Comparison of ENCODE assay signal across 22 mouse cellular contexts in the genomic region with DNA sequence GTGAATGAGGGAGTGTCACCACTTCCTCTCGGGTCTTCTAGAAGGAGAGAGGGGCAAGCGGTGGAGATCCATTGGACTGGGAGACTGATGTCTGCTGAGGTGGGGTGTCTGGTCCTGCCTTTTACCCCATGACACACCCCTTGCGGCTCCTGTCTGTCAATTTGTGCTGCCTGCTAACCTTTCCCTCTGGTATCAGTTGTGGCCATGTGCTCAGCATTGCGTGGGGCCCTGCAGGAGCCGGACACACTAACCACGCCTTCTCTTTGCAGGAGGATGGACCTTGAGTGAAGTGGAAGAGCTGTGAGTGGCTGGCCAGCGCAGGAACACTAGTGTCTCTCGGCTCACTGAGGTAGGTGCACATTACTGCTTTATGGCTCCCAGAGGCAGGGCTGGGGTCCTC.
DNase-seq lines count a peak whose midpoint lies in the region; ATAC-seq and TF ChIP-seq lines count a peak whose summit lies in the region.
"Had no signal": no experiment of that assay in that cellular context is flagged by ENCODE, and none has a peak within 500 bp of the region (broad histone marks: within the 10 kb centered on the region; RNA-seq: fewer than 3 reads in every experiment).

No protein-coding gene starts in this region.

- DNase-seq in forebrain, embryonic 10.5 days (ENCODE audit: extremely low spot score, low spot score): no peak
- no peak for DNase-seq in limb, embryonic 10.5 days (ENCODE audit: low spot score)
- no peak for DNase-seq in liver, embryonic 11.5 days (ENCODE audit: low spot score)
- DNase-seq in liver, postnatal 0 days: no peak
- no peak for DNase-seq in urinary bladder, postnatal 10 days (ENCODE audit: low spot score)
- DNase-seq in lung, postnatal 14 days: no peak
- DNase-seq: adrenal gland, postnatal 14 days; cerebellum, adult 8-10 months; gastrocnemius, postnatal 36 days; kidney, adult 2 months; layer of hippocampus, adult 9-11 months; midbrain, embryonic 14.5 days; right cerebral cortex, adult 18-20 months had no signal

- H3K27me3 ChIP-seq in forebrain, embryonic 10.5 days (ENCODE audit: poor library complexity, severe bottlenecking): no peaks in the 10 kb centered on the region
- no peaks in the 10 kb centered on the region for H3K27me3 ChIP-seq in forebrain, embryonic 12.5 days
- no peaks in the 10 kb centered on the region for H3K27me3 ChIP-seq in limb, embryonic 12.5 days
- H3K27me3 ChIP-seq in limb, embryonic 10.5 days (ENCODE audit: low read depth, poor library complexity, severe bottlenecking): no peaks in the 10 kb centered on the region
- H3K27me3 ChIP-seq in liver, embryonic 11.5 days (replicated peaks; ENCODE audit: control insufficient read depth, insufficient read depth, low read length): no peaks in the 10 kb centered on the region
- H3K27me3 ChIP-seq in liver, postnatal 0 days (ENCODE audit: insufficient read depth, low read length): no peaks in the 10 kb centered on the region
- H3K27me3 ChIP-seq: forebrain, embryonic 13.5 days; hindbrain, embryonic 12.5 days; limb, embryonic 15.5 days; neural tube, embryonic 13.5 days had no signal

- H3K4me2 ChIP-seq in forebrain, embryonic 12.5 days: no peak overlapping the region
- H3K4me2 ChIP-seq in limb, embryonic 12.5 days: no peak overlapping the region
- peak overlapping the region; percentile 16; the same call in 1 of the 2 replicates for H3K4me2 ChIP-seq in liver, embryonic 11.5 days
- no peak overlapping the region for H3K4me2 ChIP-seq in liver, postnatal 0 days (ENCODE audit: low read depth, low read length)
- H3K4me2 ChIP-seq: forebrain, embryonic 13.5 days; hindbrain, embryonic 12.5 days; limb, embryonic 15.5 days; neural tube, embryonic 13.5 days had no signal

- ATAC-seq in forebrain, embryonic 12.5 days (ENCODE audit: low FRiP score): no peak
- no peak for ATAC-seq in limb, embryonic 12.5 days (ENCODE audit: insufficient number of reproducible peaks, insufficient read depth, low FRiP score, low TSS enrichment, low read depth)
- ATAC-seq in liver, embryonic 11.5 days (replicated peaks; ENCODE audit: low FRiP score): peak; percentile 62
- peak; percentile 27; the same call in 1 of the 2 replicates for ATAC-seq in liver, postnatal 0 days
- ATAC-seq: CD4-positive, CD25-positive, alpha-beta regulatory T cell, adult 4 months; forebrain, embryonic 13.5 days had no signal

- H3K36me3 ChIP-seq in forebrain, embryonic 10.5 days (replicated peaks): peaks cover 85% of the 10 kb centered on the region
- peaks cover 66% of the 10 kb centered on the region for H3K36me3 ChIP-seq in forebrain, embryonic 12.5 days (replicated peaks)
- peaks cover 90% of the 10 kb centered on the region for H3K36me3 ChIP-seq in limb, embryonic 12.5 days
- H3K36me3 ChIP-seq in limb, embryonic 10.5 days: peaks cover 93% of the 10 kb centered on the region
- peaks cover 9% of the 10 kb centered on the region for H3K36me3 ChIP-seq in liver, embryonic 11.5 days (ENCODE audit: control insufficient read depth, insufficient read depth, low read length)
- H3K36me3 ChIP-seq in liver, postnatal 0 days (replicated peaks; ENCODE audit: insufficient read depth, low read length): peaks cover 34% of the 10 kb centered on the region

- no peak overlapping the region for H3K9ac ChIP-seq in forebrain, embryonic 12.5 days
- H3K9ac ChIP-seq in limb, embryonic 12.5 days (replicated peaks): no peak overlapping the region
- 0 out of 2 replicates have a peak overlapping the region, but pooled peaks have one; percentile 26 for H3K9ac ChIP-seq in liver, embryonic 11.5 days (ENCODE audit: low read depth, low read length)
- H3K9ac ChIP-seq in liver, postnatal 0 days (replicated peaks): no peak overlapping the region
- H3K9ac ChIP-seq: forebrain, embryonic 13.5 days; hindbrain, embryonic 12.5 days; limb, embryonic 15.5 days; neural tube, embryonic 13.5 days had no signal

- no peak for TF ChIP-seq EP300 in liver, postnatal 0 days (IDR thresholded peaks at IDR 0.05; ENCODE audit: low read depth)

- H3K4me1 ChIP-seq in forebrain, embryonic 10.5 days: peaks cover 51% of the 10 kb centered on the region
- peaks cover 16% of the 10 kb centered on the region for H3K4me1 ChIP-seq in forebrain, embryonic 12.5 days
- H3K4me1 ChIP-seq in limb, embryonic 12.5 days (replicated peaks): peaks cover 19% of the 10 kb centered on the region
- peaks cover 33% of the 10 kb centered on the region for H3K4me1 ChIP-seq in limb, embryonic 10.5 days
- H3K4me1 ChIP-seq in liver, embryonic 11.5 days (replicated peaks; ENCODE audit: control insufficient read depth, insufficient read depth, low read length): peaks cover 62% of the 10 kb centered on the region
- peaks cover 44% of the 10 kb centered on the region for H3K4me1 ChIP-seq in liver, postnatal 0 days (ENCODE audit: insufficient read depth)

- H3K27ac ChIP-seq in forebrain, embryonic 10.5 days: peak overlapping the region; percentile 48
- H3K27ac ChIP-seq in forebrain, embryonic 12.5 days: no peak overlapping the region
- 0 out of 2 replicates have a peak overlapping the region, but pooled peaks have one; percentile 7 for H3K27ac ChIP-seq in limb, embryonic 12.5 days
- no peak overlapping the region for H3K27ac ChIP-seq in limb, embryonic 10.5 days
- H3K27ac ChIP-seq in liver, embryonic 11.5 days (ENCODE audit: low read depth, low read length): 0 out of 2 replicates have a peak overlapping the region, but pooled peaks have one; percentile 11
- no peak overlapping the region for H3K27ac ChIP-seq in liver, postnatal 0 days (ENCODE audit: low read depth)
- H3K27ac ChIP-seq: forebrain, embryonic 13.5 days; hindbrain, embryonic 12.5 days; kidney, postnatal 0 days; macrophage; neural tube, embryonic 13.5 days had no signal

- WGBS in forebrain, embryonic 10.5 days: 88% methylated on average over 8 of the region's 8 CpGs
- 90% methylated on average over 8 of the region's 8 CpGs for WGBS in forebrain, embryonic 12.5 days
- WGBS in limb, embryonic 12.5 days: 90% methylated on average over 8 of the region's 8 CpGs
- WGBS in limb, embryonic 10.5 days: 92% methylated on average over 8 of the region's 8 CpGs
- WGBS in liver, embryonic 11.5 days: 52% methylated on average over 8 of the region's 8 CpGs
- 64% methylated on average over 8 of the region's 8 CpGs for WGBS in liver, postnatal 0 days (ENCODE audit: insufficient replicate concordance)

- TF ChIP-seq CTCF in liver, postnatal 0 days (IDR thresholded peaks at IDR 0.05; ENCODE audit: low read depth): no peak

- H3K4me3 ChIP-seq in forebrain, embryonic 10.5 days: no peak overlapping the region
- no peak overlapping the region for H3K4me3 ChIP-seq in forebrain, embryonic 12.5 days (replicated peaks)
- no peak overlapping the region for H3K4me3 ChIP-seq in limb, embryonic 12.5 days (replicated peaks)
- H3K4me3 ChIP-seq in limb, embryonic 10.5 days: no peak overlapping the region
- H3K4me3 ChIP-seq in liver, embryonic 11.5 days (ENCODE audit: low read depth, low read length): no peak overlapping the region
- H3K4me3 ChIP-seq in liver, postnatal 0 days (ENCODE audit: low read depth, low read length): no peak overlapping the region
- H3K4me3 ChIP-seq: forebrain, embryonic 13.5 days; hindbrain, embryonic 12.5 days; limb, embryonic 15.5 days; neural tube, embryonic 13.5 days had no signal

- H3K9me3 ChIP-seq in forebrain, embryonic 10.5 days: no peaks in the 10 kb centered on the region
- no peaks in the 10 kb centered on the region for H3K9me3 ChIP-seq in forebrain, embryonic 12.5 days
- H3K9me3 ChIP-seq in limb, embryonic 12.5 days: no peaks in the 10 kb centered on the region
- no peaks in the 10 kb centered on the region for H3K9me3 ChIP-seq in limb, embryonic 10.5 days (replicated peaks)
- no peaks in the 10 kb centered on the region for H3K9me3 ChIP-seq in liver, embryonic 11.5 days (ENCODE audit: control insufficient read depth, low read length)
- H3K9me3 ChIP-seq in liver, postnatal 0 days (ENCODE audit: low read length): no peaks in the 10 kb centered on the region
- H3K9me3 ChIP-seq: forebrain, embryonic 13.5 days; hindbrain, embryonic 12.5 days; limb, embryonic 15.5 days; neural tube, embryonic 13.5 days had no signal

Comparison
In these comparisons a context has a peak if more than half of its experiments do, and no peak if none do; other contexts are left out.
1. H3K27ac ChIP-seq: peak in forebrain, embryonic 10.5 days (single experiment), limb, embryonic 12.5 days (single experiment) and liver, embryonic 11.5 days (single experiment); none in forebrain, embryonic 12.5 days (single experiment), limb, embryonic 10.5 days (single experiment) and liver, postnatal 0 days (single experiment).
2. ATAC-seq: peak in liver, embryonic 11.5 days (single experiment) and liver, postnatal 0 days (single experiment); none in forebrain, embryonic 12.5 days (single experiment) and limb, embryonic 12.5 days (single experiment).